Mouse (Mus musculus) thymus, adult 2 months (tissue): ENCODE results near the gene Pafah1b2.

ENCODE experiments used
- CTCF ChIP-seq: fragments of 200-500 bp; IDR thresholded peaks from 2 replicates; pipeline ENCODE4 v1.5.1; 2012; ENCODE audit warnings: mild to moderate bottlenecking, control low read depth, low read length, moderate library complexity, borderline replicate concordance; ENCODE audit not compliant: control insufficient read depth, poor library complexity, insufficient read depth; ENCODE audit errors: extremely low read depth
- POLR2A ChIP-seq: fragments of 200-500 bp; IDR thresholded peaks from 2 replicates; pipeline ENCODE4 v1.6.1; 2012; ENCODE audit warnings: mild to moderate bottlenecking, low read length, control low read depth, moderate library complexity; ENCODE audit not compliant: control insufficient read depth, poor library complexity, insufficient read depth; ENCODE audit errors: extremely low read depth

DNA sequence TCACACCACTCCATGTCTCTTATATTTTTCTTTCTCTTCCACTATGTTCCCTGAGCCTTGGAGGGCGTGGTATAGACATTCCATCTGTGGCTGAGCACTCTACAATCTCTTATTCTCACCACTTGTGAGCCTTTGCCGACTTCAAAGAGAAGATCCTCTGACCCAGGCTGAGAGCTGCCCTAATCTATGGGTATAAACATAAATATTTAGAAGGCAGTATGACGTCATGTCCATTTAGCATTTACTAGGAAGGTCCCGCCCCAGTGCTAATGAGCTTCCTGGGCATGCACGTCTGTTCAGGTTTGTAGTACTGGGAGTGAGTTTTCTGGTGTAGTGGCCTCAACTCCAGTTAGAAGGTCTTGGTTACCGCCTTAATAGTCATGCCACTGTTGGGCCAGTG lies 17.0 kb upstream of the Pafah1b2 start:
- no peak for TF ChIP-seq CTCF
- no peak for TF ChIP-seq POLR2A
